Mouse (Mus musculus) lung, postnatal 36 days (tissue): Measurements from ENCODE around the gene Nppc.
A peak's percentile ranks its signal among the peaks of the same experiment; 100 is the strongest.

Experiments used
- DNase-seq: peaks from one replicate; pipeline ENCODE4 v3.0.0; 2022; ENCODE audit warnings: mixed read lengths

Gene Nppc

GRCm38 (mm10) chr1:86670279-86671038 lies at the start of gene Nppc:
Nppc (minus strand) TSS chr1:86670571.
- peak; percentile 68 for DNase-seq

- DNase-seq: peak; percentile 7
These were observed 49.0 kb upstream of the Nppc start for GRCm38 (mm10) chr1:86719391-86719790.

GRCm38 (mm10) chr1:86718190-86718589 lies 47.8 kb upstream of the Nppc start:
- no peak for DNase-seq

- DNase-seq: no peak
These were observed 42.7 kb upstream of the Nppc start for GRCm38 (mm10) chr1:86713054-86713453.

GRCm38 (mm10) chr1:86712045-86712444 lies 41.7 kb upstream of the Nppc start:
- DNase-seq: no peak

GRCm38 (mm10) chr1:86709546-86709945 lies 39.2 kb upstream of the Nppc start:
- DNase-seq: no peak

- no peak for DNase-seq
These were observed 35.1 kb upstream of the Nppc start for GRCm38 (mm10) chr1:86705461-86705860.

- no peak for DNase-seq
These were observed 33.6 kb upstream of the Nppc start for GRCm38 (mm10) chr1:86703965-86704326.

GRCm38 (mm10) chr1:86703300-86703964 lies 33.1 kb upstream of the Nppc start, which contains the start of gene Dis3l2:
Dis3l2 (plus strand) TSS chr1:86703808.
- DNase-seq: peak; percentile 86

- DNase-seq: no peak
These were observed 30.0 kb upstream of the Nppc start for GRCm38 (mm10) chr1:86700367-86700766.

GRCm38 (mm10) chr1:86699346-86700136 lies 29.2 kb upstream of the Nppc start:
- DNase-seq: no peak

GRCm38 (mm10) chr1:86698721-86699120 lies 28.4 kb upstream of the Nppc start:
- DNase-seq: peak; percentile 47

- DNase-seq: peak; percentile 34
These were observed 26.6 kb upstream of the Nppc start for GRCm38 (mm10) chr1:86696948-86697347.

- no peak for DNase-seq
These were observed 20.7 kb upstream of the Nppc start for GRCm38 (mm10) chr1:86691027-86691426.

GRCm38 (mm10) chr1:86687236-86687635 lies 16.9 kb upstream of the Nppc start:
- DNase-seq: no peak

GRCm38 (mm10) chr1:86678667-86679066 lies 8.3 kb upstream of the Nppc start:
- DNase-seq: no peak

- no peak for DNase-seq
These were observed 7.3 kb upstream of the Nppc start for GRCm38 (mm10) chr1:86677624-86678023.

GRCm38 (mm10) chr1:86675126-86675525 lies 4.8 kb upstream of the Nppc start:
- no peak for DNase-seq

- DNase-seq: no peak
These were observed 4.0 kb upstream of the Nppc start for GRCm38 (mm10) chr1:86674385-86674784.

- peak; percentile 76 for DNase-seq
These were observed 658 bp downstream of the Nppc start for GRCm38 (mm10) chr1:86669552-86670273.

GRCm38 (mm10) chr1:86665091-86665490 lies 5.3 kb downstream of the Nppc start:
- no peak for DNase-seq

- DNase-seq: peak; percentile 12
These were observed 13.3 kb downstream of the Nppc start for GRCm38 (mm10) chr1:86657071-86657470.

- DNase-seq: no peak
These were observed 17.7 kb downstream of the Nppc start for GRCm38 (mm10) chr1:86652675-86653074.
